9 mouse cellular contexts compared by ENCODE assay signal in the genomic region with DNA sequence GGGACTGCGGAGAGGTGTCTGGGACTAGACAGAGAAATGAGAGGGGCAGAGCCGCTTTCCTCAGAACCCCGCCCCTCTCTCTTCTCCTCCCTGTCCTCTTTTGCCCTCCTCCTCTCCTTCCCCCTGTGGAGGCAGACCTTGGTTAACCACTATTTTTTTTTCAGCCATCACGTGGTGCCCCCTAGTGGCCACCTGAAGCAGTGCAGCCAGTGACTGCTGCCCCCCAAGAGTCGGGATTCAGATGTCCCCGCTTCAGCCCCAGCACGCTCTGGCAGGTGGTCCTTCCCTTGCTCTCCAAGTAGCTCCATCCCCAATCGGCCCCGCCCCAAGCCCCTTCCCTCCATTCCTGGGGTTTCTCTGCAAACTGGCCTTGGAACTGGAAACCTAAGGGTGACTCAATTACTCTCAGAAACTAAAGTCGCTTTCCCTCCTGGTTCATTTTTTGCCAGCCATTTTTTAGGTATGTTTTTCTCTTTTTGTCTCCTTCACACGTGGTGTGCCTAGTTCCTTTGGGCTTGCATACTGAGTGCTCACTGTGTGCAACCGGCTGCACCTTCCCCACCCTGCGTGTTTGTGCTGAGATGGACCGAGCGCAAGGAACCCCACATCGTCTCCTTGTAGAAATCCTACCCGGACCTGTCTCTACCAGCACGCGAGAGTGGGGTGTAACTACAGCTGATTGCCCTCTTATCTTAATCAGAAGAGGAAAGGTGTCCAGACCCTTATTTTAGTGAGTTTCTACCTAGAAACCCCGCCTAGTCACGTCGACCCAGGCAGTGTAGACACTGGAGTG. TPM values are rescaled to one million over a fixed set of nuclear protein-coding genes. Genes with fewer than 3 reads are reported as not detected.
A peak's percentile ranks its signal among the peaks of the same experiment; 100 is the strongest.
DNase-seq lines count a peak whose midpoint lies in the region; ATAC-seq and TF ChIP-seq lines count a peak whose summit lies in the region.
"Had no signal": no experiment of that assay in that cellular context is flagged by ENCODE, and none has a peak within 500 bp of the region (broad histone marks: within the 10 kb centered on the region; RNA-seq: fewer than 3 reads in every experiment).

No protein-coding gene starts in this region.

- intact Hi-C loops in heart, adult 2 months (cut with DNase I): no loop called here

- H3K4me3 ChIP-seq in heart, adult 2 months: no peak overlapping the region
- no peak overlapping the region for H3K4me3 ChIP-seq in G1E (ENCODE audit: low read depth, low read length)
- H3K4me3 ChIP-seq in forebrain, postnatal 0 days (ENCODE audit: low read depth, low read length): peak overlapping the region; percentile 84
- peak overlapping the region; percentile 80 for H3K4me3 ChIP-seq in midbrain, embryonic 15.5 days

- H3K27ac ChIP-seq in heart, adult 2 months: no peak overlapping the region
- H3K27ac ChIP-seq in forebrain, postnatal 0 days (ENCODE audit: low read depth, low read length): no peak overlapping the region
- no peak overlapping the region for H3K27ac ChIP-seq in midbrain, embryonic 15.5 days

- 21% methylated on average over 22 of the region's 22 CpGs for WGBS in heart, adult 2 months
- 11% methylated on average over 22 of the region's 22 CpGs for WGBS in forebrain, postnatal 0 days
- WGBS in midbrain, embryonic 15.5 days: 11% methylated on average over 22 of the region's 22 CpGs

- TF ChIP-seq EP300 in heart, adult 2 months (IDR thresholded peaks at IDR 0.05; ENCODE audit: insufficient read depth, low read depth, low read length): no peak

- TF ChIP-seq CTCF in heart, adult 2 months (IDR thresholded peaks at IDR 0.05): peak; percentile 79
- peak; percentile 46; the same call in 1 of the 2 replicates for TF ChIP-seq CTCF in G1E (IDR thresholded peaks at IDR 0.05; ENCODE audit: low read depth, low read length)
- peak; percentile 86 for TF ChIP-seq CTCF in forebrain, postnatal 0 days (IDR thresholded peaks at IDR 0.05; ENCODE audit: low read depth)

- no peaks in the 10 kb centered on the region for H3K79me2 ChIP-seq in heart, adult 2 months (replicated peaks; ENCODE audit: control insufficient read depth, insufficient read depth, low read length)

- no peaks in the 10 kb centered on the region for H3K36me3 ChIP-seq in heart, adult 2 months (ENCODE audit: control insufficient read depth, insufficient read depth, low read length)
- no peaks in the 10 kb centered on the region for H3K36me3 ChIP-seq in G1E (replicated peaks)
- 0 out of 2 replicates have a peak, but pooled peaks cover 7% of the 10 kb centered on the region for H3K36me3 ChIP-seq in forebrain, postnatal 0 days (ENCODE audit: insufficient read depth)
- no peaks in the 10 kb centered on the region for H3K36me3 ChIP-seq in midbrain, embryonic 15.5 days (replicated peaks)

- peak overlapping the region; percentile 66 for H3K4me2 ChIP-seq in forebrain, postnatal 0 days (ENCODE audit: low read depth)
- peak overlapping the region; percentile 78 for H3K4me2 ChIP-seq in midbrain, embryonic 15.5 days

- no peak for TF ChIP-seq POLR2A in heart, adult 2 months (IDR thresholded peaks at IDR 0.05; ENCODE audit: insufficient read depth, low read depth, low read length)

- H3K4me1 ChIP-seq in heart, adult 2 months (ENCODE audit: control insufficient read depth, insufficient read depth, low read length): peaks cover 1% of the 10 kb centered on the region
- H3K4me1 ChIP-seq in G1E (ENCODE audit: insufficient read depth, low read depth, low read length): peaks cover 12% of the 10 kb centered on the region
- H3K4me1 ChIP-seq in forebrain, postnatal 0 days (ENCODE audit: insufficient read depth): no peaks in the 10 kb centered on the region
- H3K4me1 ChIP-seq in midbrain, embryonic 15.5 days: peaks cover 26% of the 10 kb centered on the region

- no peak overlapping the region for H3K9ac ChIP-seq in heart, adult 2 months (ENCODE audit: low read depth, low read length)
- peak overlapping the region; percentile 91 for H3K9ac ChIP-seq in forebrain, postnatal 0 days
- no peak overlapping the region; the same call in 1 of the 2 replicates for H3K9ac ChIP-seq in midbrain, embryonic 15.5 days

- peaks cover 13% of the 10 kb centered on the region; the same call in 1 of the 2 replicates for H3K27me3 ChIP-seq in heart, adult 2 months (ENCODE audit: control insufficient read depth, insufficient read depth, low read length)
- peaks cover 24% of the 10 kb centered on the region for H3K27me3 ChIP-seq in G1E (ENCODE audit: insufficient read depth, low read length)
- H3K27me3 ChIP-seq in forebrain, postnatal 0 days (ENCODE audit: insufficient read depth, low read length): no peaks in the 10 kb centered on the region
- no peaks in the 10 kb centered on the region; the same call in 1 of the 2 replicates for H3K27me3 ChIP-seq in midbrain, embryonic 15.5 days (replicated peaks)

- no peaks in the 10 kb centered on the region for H3K9me3 ChIP-seq in G1E (replicated peaks)
- H3K9me3 ChIP-seq in forebrain, postnatal 0 days (ENCODE audit: low read length): no peaks in the 10 kb centered on the region
- no peaks in the 10 kb centered on the region for H3K9me3 ChIP-seq in midbrain, embryonic 15.5 days

- no peak for DNase-seq in heart, adult 2 months
- no peak for DNase-seq in heart, adult 9 months (ENCODE audit: low spot score in 2 of 2)
- DNase-seq in 416B (ENCODE audit: low read depth): peak; percentile 24
- DNase-seq in G1E (ENCODE audit: low spot score): no peak
- DNase-seq in forebrain, postnatal 0 days: peak; percentile 67
- no peak for DNase-seq in c-Kit-positive CD71-positive TER-119-positive erythroid progenitor cells, embryonic 14.5 days (ENCODE audit: low spot score)
- no peak for DNase-seq in ovary, postnatal 14 days (ENCODE audit: low spot score)

- ATAC-seq in G1E (ENCODE audit: extremely low read depth, insufficient number of reproducible peaks, low FRiP score, poor library complexity, severe bottlenecking): no peak
- peak; percentile 24; the same call in 1 of the 2 replicates for ATAC-seq in forebrain, postnatal 0 days
- ATAC-seq in midbrain, embryonic 15.5 days (replicated peaks): no peak

RNA-seq across cellular contexts. Expression of a gene that starts 2.0 kb away (rescaled TPM):
- total RNA-seq in heart, adult 2 months (2021): under 1 TPM in 1 of 2 experiments, not detected in 1; 0.13 TPM
- 0.31 and 0.38 TPM in 2 replicates for polyA plus RNA-seq in heart, adult 2 months (2012; rRNA removed)
- not detected in 2 replicates for total RNA-seq in G1E (2014; fragmentation: Nextera tagmentation)
- total RNA-seq in G1E (2017): 0.06 TPM in 1 of 2 replicates, not detected in the other
- polyA plus RNA-seq in G1E (2012): not detected in 2 replicates
- total RNA-seq in forebrain, postnatal 0 days (2014; rRNA removed): 251 and 263 TPM in 2 replicates
- 210 and 249 TPM in 2 replicates for polyA plus RNA-seq in forebrain, postnatal 0 days (2015; fragmentation: Nextera tagmentation; extraction: Ambion mirVana)
- 209 and 213 TPM in 2 replicates for polyA plus RNA-seq in midbrain, embryonic 15.5 days (2015; fragmentation: Nextera tagmentation; extraction: Ambion mirVana)
- total RNA-seq: neutrophil, adult 5-6 weeks had no signal

Comparison
In these comparisons a context has a peak if more than half of its experiments do, and no peak if none do; other contexts are left out.
1. DNase-seq: peak in 416B (single experiment) and forebrain, postnatal 0 days (single experiment); none in heart, adult 2 months (0 of 2), heart, adult 9 months (0 of 2), G1E (single experiment), c-Kit-positive CD71-positive TER-119-positive erythroid progenitor cells, embryonic 14.5 days (single experiment) and ovary, postnatal 14 days (single experiment).
2. H3K4me3 ChIP-seq: peak in forebrain, postnatal 0 days (single experiment) and midbrain, embryonic 15.5 days (single experiment); none in heart, adult 2 months (single experiment) and G1E (single experiment).
3. RNA of a gene that starts 2.0 kb away (polyA plus RNA-seq): 210 to 249 TPM in forebrain, postnatal 0 days and 209 to 213 TPM in midbrain, embryonic 15.5 days; 0.31 to 0.38 TPM in heart, adult 2 months and not detected in G1E; every median in the first group is over 100 times any median in the second.
4. Peak in every context shown above with its lines, with median percentiles within 50 percentile points of each other: CTCF ChIP-seq.